Mouse (Mus musculus): ENCODE data around the gene Tmem74b.
A peak's percentile ranks its signal among the peaks of the same experiment; 100 is the strongest.

Gene Tmem74b

GRCm38 (mm10) chr2:151701231-151702145 lies at the start of gene Tmem74b:
TSS of gene Tmem74b (plus strand) at chr2:151702008.
- no peak for DNase-seq

DNA sequence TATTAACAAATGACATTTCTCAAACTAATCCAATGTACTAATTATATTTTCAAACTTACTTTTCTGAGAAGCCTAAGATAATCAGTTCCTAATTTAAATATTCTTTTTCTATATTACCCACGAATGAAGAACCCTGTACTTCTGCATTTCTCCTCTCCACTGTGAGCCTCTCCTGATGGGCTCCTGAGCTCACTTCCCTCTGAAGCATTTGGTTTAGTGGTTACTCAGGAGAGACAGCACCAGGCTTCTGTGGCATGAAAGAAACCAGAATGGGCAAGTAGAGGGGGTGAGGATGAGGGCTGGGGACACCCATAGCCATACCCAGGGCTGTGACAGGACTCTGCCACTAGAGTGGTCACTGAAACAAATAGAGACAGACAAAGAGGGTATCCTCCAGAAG lies 49.8 kb upstream of the Tmem74b start:
- DNase-seq, result no peak

- DNase-seq, result no peak
Observed at GRCm38 (mm10) chr2:151668433-151668832, 33.4 kb upstream of the Tmem74b start, which contains the start of gene Rad21l. TSS of gene Rad21l (minus strand) at chr2:151668533.

- peak; percentile 5 for DNase-seq
Observed at GRCm38 (mm10) chr2:151670026-151670967, 31.5 kb upstream of the Tmem74b start.

- peak; percentile 15 for DNase-seq
Observed at GRCm38 (mm10) chr2:151670968-151671329, 30.9 kb upstream of the Tmem74b start.

GRCm38 (mm10) chr2:151676234-151676633 lies 25.6 kb upstream of the Tmem74b start:
- peak; percentile 32 for DNase-seq

DNA sequence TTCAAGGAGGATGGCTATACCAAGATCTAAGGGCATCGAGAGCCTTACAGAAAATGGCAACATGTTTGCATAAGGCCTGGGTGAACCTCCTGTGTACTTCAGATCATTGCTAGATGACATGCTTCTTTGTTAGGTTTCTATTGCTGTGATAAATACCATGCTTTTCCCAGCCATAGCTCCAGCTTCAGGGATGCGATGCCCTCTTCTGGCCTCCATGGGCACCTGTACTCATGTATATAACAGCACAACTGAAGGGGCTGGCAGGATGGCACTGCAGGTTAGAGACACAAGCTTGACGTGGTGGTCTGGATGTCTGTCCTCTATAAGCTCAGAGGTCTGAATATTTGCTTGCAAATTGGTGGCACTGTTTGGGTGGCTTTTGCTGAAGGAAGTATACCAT lies 19.5 kb upstream of the Tmem74b start:
- DNase-seq, result peak; percentile 35

GRCm38 (mm10) chr2:151682976-151683375 lies 18.8 kb upstream of the Tmem74b start:
- no peak for DNase-seq

- peak; percentile 18 for DNase-seq
Observed at GRCm38 (mm10) chr2:151702146-151702850, 490 bp downstream of the Tmem74b start.

DNA sequence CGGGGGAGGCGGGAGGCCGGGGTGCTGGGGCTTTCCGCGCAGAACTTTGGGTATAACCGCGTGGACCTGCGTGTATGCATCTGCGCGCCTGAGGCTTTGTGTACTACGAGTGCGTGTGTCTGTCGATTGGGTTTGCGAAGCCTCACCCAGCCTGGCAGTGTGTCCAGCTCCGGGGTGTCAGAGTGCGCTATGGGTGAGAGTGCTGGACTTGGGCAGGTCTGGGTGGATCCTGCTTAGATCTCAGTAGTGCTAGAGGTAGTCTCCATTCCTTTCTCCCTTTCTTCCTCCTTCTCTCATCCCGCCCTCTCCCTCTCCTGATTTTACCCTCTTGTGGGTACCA lies 1.0 kb downstream of the Tmem74b start:
- DNase-seq, result no peak

DNA sequence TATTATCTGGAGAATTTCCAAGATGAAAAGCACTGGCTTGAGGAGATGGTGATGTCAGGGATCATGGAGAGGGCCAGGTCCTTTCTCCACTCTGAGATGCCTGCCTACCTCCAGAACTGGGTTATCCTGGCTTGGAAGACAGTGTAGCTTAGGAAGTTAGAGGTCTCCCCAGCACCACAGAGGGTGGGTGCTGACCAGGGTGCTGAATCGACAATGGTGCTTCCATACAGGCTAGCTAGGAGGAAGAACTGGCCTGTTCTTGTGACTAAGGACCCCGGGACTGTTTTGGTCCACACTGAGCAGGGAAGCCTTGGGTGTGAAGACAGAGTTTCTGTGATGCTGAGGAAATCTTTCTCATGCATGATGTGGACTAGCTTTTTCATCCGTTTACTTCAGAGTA lies 10.8 kb downstream of the Tmem74b start:
- DNase-seq, result no peak

DNA sequence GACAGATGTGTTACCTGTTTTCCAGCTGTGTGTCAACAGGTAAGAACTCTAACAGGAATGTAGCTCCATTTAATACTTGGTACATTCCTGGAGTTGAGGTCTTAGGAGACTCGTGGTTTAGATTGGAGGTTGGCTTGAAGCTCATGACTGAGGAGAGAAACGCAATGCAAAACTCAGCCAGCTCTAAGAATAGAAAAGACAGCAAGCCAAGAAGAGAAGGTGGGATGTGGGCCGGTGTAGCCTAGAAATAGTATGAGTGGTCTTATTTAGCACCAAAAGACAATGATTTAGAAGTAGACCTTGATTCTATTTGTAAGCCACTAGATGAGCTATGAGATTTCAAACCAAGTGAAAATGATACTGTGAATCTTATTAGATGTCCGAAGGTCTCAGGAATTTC lies 13.7 kb downstream of the Tmem74b start:
- DNase-seq, result no peak

DNA sequence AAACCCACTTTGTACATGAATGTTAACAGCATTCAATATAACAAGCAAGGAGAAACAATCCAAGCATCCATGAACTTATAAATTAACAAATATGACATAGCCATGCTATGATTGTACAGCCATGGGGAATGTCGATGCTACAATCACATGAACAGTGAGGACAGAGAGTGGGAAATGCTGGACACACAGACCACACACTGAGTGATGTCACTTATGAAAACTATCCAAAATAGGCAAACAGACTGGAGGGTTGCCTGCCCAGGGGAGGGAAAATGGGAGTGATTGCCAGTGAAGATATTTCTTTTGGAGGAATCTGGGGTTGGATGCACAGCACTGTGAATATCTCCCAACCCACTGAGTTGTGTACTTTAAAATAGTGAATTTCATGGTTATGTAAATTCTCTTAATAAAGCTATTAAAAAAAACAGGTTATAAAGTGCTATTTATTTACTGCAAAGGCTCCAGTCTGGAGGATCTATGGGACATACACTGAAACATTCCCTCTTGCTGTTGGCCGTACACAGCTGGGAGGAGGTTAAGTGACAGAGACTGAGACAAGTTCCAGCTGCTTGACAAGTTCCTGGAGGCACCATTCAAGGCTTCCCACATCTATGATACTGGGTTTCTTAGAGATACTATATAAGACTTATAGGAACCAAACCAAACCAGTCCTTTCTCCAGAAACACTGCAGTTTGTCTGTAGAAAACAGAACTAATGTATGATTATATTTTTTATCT lies 14.7 kb downstream of the Tmem74b start:
- no peak for DNase-seq

- no peak for DNase-seq
Observed at GRCm38 (mm10) chr2:151724094-151724493, 22.3 kb downstream of the Tmem74b start.

DNA sequence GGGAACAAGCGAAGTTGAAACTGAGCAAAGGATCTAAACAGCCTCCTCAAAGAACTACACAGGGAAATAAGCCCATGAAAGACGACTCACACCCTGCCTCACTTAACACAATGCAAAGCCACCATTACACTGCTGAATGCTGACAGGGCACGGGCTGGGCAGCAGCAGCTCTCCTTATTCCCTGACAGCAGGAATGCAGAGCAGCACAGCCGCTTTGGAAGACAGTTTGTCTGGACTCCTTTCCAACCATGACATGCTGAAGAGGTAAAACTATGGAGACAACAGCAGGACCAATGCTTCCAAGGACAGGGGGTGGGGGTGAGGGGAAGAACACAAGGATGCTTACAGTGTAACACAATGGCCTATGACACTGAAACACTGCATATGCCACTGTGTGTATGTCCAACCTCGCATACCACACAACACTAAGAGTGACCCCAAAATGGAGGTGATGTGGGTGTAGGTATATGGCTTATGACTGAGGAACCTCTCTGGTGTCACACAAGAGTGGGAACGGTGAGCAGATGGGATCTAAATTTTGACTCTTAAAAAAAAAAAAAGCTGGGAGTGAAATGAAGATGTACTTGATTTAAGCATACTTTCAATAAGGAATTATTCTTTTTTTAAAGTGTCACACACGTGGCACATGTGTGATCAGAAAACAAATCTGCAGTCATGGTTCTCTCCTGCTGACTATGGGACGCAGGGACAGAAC lies 31.5 kb downstream of the Tmem74b start:
- DNase-seq, result no peak

- DNase-seq, result no peak
Observed at GRCm38 (mm10) chr2:151735422-151735821, 33.6 kb downstream of the Tmem74b start.

DNA sequence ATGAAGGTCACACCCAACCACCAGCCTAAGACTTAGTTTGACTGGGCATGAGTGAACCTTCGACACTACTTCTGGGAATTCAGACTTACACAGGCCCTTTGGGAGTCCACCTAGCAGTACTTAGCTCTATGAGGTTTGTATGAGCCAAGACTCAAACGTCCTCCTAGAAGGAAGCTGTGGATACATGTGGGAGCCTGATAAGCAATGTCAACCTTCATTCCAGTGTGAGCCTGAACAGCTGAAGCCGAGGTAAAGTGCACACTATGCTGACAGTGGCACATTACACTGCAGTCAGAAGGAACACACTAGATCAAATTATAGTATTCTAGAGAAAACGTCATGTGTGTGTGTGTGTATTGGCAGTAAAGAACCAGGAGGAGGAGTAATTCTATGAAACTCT lies 36.7 kb downstream of the Tmem74b start:
- DNase-seq, result no peak

DNA sequence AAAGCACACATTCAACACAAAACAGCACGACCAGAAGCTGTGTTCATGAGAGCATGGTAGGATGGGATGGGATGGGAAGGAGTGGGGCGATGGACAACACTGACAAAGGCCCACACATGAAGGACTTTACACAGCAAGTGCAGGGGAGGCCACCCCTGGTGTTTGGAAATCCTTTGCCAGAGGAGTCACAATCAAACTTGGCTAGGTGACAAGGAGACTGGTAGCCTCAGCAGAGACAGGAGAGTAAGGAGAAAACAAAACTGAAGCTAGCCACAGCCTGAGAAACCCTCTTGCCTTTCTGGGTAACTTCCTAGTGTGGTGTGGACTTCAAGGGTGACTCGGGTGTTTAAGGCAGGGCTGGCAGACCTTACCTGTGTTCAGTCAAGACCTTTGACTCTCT lies 37.3 kb downstream of the Tmem74b start:
- DNase-seq, result no peak

DNA sequence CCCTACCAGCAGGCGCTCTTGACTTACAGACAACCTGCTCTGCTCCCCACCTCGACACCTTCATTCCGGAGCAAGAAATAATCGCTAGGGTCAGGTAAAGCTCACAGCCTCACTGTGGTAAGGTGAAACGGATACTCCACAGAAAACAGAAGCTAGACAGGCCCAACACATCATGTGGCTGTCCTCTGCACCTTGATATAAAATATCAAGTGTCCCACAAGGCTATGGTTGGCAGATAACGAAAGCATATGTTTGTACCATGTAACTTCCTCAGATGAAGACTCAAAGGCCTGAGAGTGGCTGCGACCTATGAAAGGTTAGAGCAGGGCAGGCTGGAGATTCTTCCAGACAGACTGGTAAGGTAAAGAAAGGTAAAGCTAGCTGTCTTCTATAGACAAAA lies 37.7 kb downstream of the Tmem74b start:
- DNase-seq, result no peak

- DNase-seq, result peak; percentile 92
Observed at GRCm38 (mm10) chr2:151740741-151741526, 39.1 kb downstream of the Tmem74b start.

DNA sequence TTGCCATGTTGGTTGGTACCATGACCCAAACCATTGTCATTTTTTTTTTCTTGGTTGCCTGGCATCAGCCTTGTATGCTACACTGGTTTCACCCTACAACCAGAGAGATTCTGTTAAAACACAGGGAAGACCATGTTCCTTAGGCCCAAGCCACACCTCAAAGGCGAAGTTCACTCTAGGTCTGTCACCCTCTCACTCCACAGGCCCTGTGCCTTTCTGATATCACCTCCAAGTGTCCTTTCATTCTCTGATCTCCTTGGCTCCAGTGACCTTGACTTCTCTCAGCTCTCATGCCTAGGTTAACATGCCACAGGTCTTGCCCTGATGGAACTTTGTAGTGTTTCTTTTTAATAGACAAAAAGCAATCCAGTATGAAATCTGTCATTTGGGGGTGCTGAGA lies 40.3 kb downstream of the Tmem74b start:
- DNase-seq, result no peak

Data from lung, postnatal 36 days (tissue).